Mouse (Mus musculus) cerebral cortex, adult 2 months (tissue): ENCODE data around the gene Tmod1.

Experiments
- WGBS: fragments of 180-500 bp; shearing (Covaris S2); methylation state at CpG from one replicate; pipeline ENCODE4 v1.1.7; 2018; 5-methylcytosine and 5-hydroxymethylcytosine counted together

The Tmod1 gene

GRCm38 (mm10) chr4:46087852-46088251, 49.1 kb downstream of the Tmod1 start:
- 16% methylated on average over 5 of the region's 5 CpGs for WGBS

GRCm38 (mm10) chr4:46089524-46090125, 50.9 kb downstream of the Tmod1 start:
- WGBS = 52% methylated on average over 14 of the region's 14 CpGs

GRCm38 (mm10) chr4:46092429-46093076, 53.8 kb downstream of the Tmod1 start:
- WGBS = 54% methylated on average over 5 of the region's 5 CpGs

GRCm38 (mm10) chr4:46094916-46095825, 56.4 kb downstream of the Tmod1 start:
- WGBS = 47% methylated on average over 15 of the region's 15 CpGs

GRCm38 (mm10) chr4:46095826-46096159, 57.1 kb downstream of the Tmod1 start:
- WGBS = 97% methylated on average over 3 of the region's 3 CpGs

GRCm38 (mm10) chr4:46096546-46096945, 57.8 kb downstream of the Tmod1 start:
- 98% methylated on average over 7 of the region's 7 CpGs for WGBS

GRCm38 (mm10) chr4:46097591-46097990, 58.9 kb downstream of the Tmod1 start:
- WGBS = 70% methylated on average over 2 of the region's 2 CpGs

GRCm38 (mm10) chr4:46099132-46099531, 60.4 kb downstream of the Tmod1 start:
- whole genome bisulfite sequencing = 82% methylated on average over 9 of the region's 9 CpGs

GRCm38 (mm10) chr4:46100539-46100938, 61.8 kb downstream of the Tmod1 start:
- WGBS = 75% methylated on average over 7 of the region's 7 CpGs

GRCm38 (mm10) chr4:46101211-46101711, 62.5 kb downstream of the Tmod1 start:
- 30% methylated on average over 14 of the region's 14 CpGs for WGBS

- 89% methylated on average over 10 of the region's 10 CpGs for WGBS
Measured at GRCm38 (mm10) chr4:46102078-46102769, 63.5 kb downstream of the Tmod1 start.

- WGBS = 94% methylated on average over 8 of the region's 8 CpGs
Measured at GRCm38 (mm10) chr4:46110084-46110483, 71.3 kb downstream of the Tmod1 start.

GRCm38 (mm10) chr4:46111361-46111760, 72.6 kb downstream of the Tmod1 start:
- WGBS = 39% methylated on average over 3 of the region's 3 CpGs

- 32% methylated on average over 1 of the region's 1 CpGs for WGBS
Measured at GRCm38 (mm10) chr4:46115308-46115707, 76.6 kb downstream of the Tmod1 start.

GRCm38 (mm10) chr4:46116544-46117175, 77.9 kb downstream of the Tmod1 start:
- 67% methylated on average over 10 of the region's 10 CpGs for WGBS

- WGBS = 94% methylated on average over 4 of the region's 4 CpGs
Measured at GRCm38 (mm10) chr4:46117536-46117935, 78.8 kb downstream of the Tmod1 start.

GRCm38 (mm10) chr4:46119514-46120094, 80.9 kb downstream of the Tmod1 start:
- 90% methylated on average over 14 of the region's 14 CpGs for WGBS

- 68% methylated on average over 3 of the region's 3 CpGs for WGBS
Measured at GRCm38 (mm10) chr4:46120767-46121166, 82.0 kb downstream of the Tmod1 start.

- 84% methylated on average over 6 of the region's 6 CpGs for WGBS
Measured at GRCm38 (mm10) chr4:46123358-46123757, 84.6 kb downstream of the Tmod1 start.

- WGBS = 37% methylated on average over 2 of the region's 2 CpGs
Measured at GRCm38 (mm10) chr4:46126541-46126940, 87.8 kb downstream of the Tmod1 start.
